Mouse (Mus musculus) forebrain, embryonic 12.5 days (tissue): ENCODE measurements around the gene Natd1. TPM values are rescaled to one million over a fixed set of nuclear protein-coding genes. Genes with fewer than 3 reads are reported as not detected.
A peak's percentile ranks its signal among the peaks of the same experiment; 100 is the strongest.

Source experiments
- ATAC-seq: fragments of 200-750 bp; cut with Nextera tagmentation; 2 replicates; pipeline ENCODE4 v1.8.0; 2017; ENCODE audit warnings: moderate TSS enrichment; ENCODE audit not compliant: low FRiP score
- H3K27ac ChIP-seq: fragments of 300-500 bp; sonication (generic); 2 replicates; pipeline ENCODE4 v1.5.1; 2016; ENCODE audit warnings: mild to moderate bottlenecking
- H3K27me3 ChIP-seq: fragments of 300-500 bp; sonication (generic); 2 replicates; pipeline ENCODE4 v1.6.1; 2016; ENCODE audit warnings: mild to moderate bottlenecking
- H3K36me3 ChIP-seq: fragments of 300-500 bp; sonication (generic); replicated peaks from 2 replicates; pipeline ENCODE4 v1.6.1; 2016; ENCODE audit warnings: mild to moderate bottlenecking
- H3K4me1 ChIP-seq: fragments of 300-500 bp; sonication (generic); 2 replicates; pipeline ENCODE4 v1.6.1; 2016
- H3K4me2 ChIP-seq: fragments of 300-500 bp; sonication (generic); 2 replicates; pipeline ENCODE4 v1.6.1; 2016; ENCODE audit warnings: mild to moderate bottlenecking, moderate library complexity
- H3K4me3 ChIP-seq: fragments of 300-500 bp; sonication (generic); replicated peaks from 2 replicates; pipeline ENCODE4 v1.5.1; 2016; ENCODE audit warnings: mild to moderate bottlenecking
- H3K9ac ChIP-seq: fragments of 300-500 bp; sonication (generic); 2 replicates; pipeline ENCODE4 v1.6.1; 2016; ENCODE audit warnings: mild to moderate bottlenecking
- H3K9me3 ChIP-seq: fragments of 300-500 bp; sonication (generic); 2 replicates; pipeline ENCODE4 v1.6.1; 2016
- WGBS: fragments of 180-500 bp; shearing (Covaris S2); methylation state at CpG from one replicate; pipeline ENCODE4 v1.1.7; 2016; 5-methylcytosine and 5-hydroxymethylcytosine counted together
- polyA plus RNA-seq: library from polyadenylated mRNA; unstranded; fragments of >200 nt; fragmentation: Nextera tagmentation; extraction: Ambion mirVana; gene quantifications from 2 replicates; pipeline ENCODE4 v1.2.1, GENCODE M21; 2016

The Natd1 gene
- polyA plus RNA-seq, 1 experiment from 2014 or later, result 24.1 TPM

DNA sequence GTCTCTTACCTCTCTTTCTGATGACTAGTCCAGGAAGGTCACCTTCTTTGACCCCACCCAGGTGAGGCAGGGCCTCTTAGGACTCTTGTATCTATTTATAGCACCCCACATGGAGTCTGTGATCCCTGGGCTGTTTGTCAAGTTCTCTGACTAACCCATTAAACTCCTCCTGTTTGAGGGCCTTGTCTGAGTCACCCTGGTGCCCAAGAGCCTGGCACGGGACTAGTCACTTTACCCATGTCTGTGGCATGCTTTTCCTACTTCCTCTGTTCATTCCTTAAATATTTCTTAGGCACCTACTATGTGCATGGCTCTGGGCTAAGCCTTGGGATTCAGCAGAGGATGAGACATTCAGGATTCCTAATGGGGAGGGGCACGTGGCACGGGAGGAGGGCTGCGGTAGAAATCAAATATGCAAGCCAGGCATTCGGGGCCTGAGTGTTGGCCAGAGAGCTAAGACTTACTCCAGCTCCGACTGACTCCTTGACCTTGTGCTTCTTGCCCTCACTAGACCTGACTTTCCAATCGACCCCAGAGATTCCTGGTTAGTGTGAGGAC is 16.3 kb upstream of the Natd1 start:
- no peak for ATAC-seq
- 34% methylated on average over 7 of the region's 7 CpGs for WGBS
- peak overlapping the region; percentile 57 for H3K9ac ChIP-seq
- no peaks in the 10 kb centered on the region; the same call in 1 of the 2 replicates for H3K36me3 ChIP-seq
- H3K4me3 ChIP-seq, result peak overlapping the region; percentile 70
- no peaks in the 10 kb centered on the region for H3K9me3 ChIP-seq
- peaks cover 19% of the 10 kb centered on the region for H3K27me3 ChIP-seq
- peak overlapping the region; percentile 88 for H3K4me2 ChIP-seq
- H3K27ac ChIP-seq, result no peak overlapping the region
- H3K4me1 ChIP-seq, result peaks cover 38% of the 10 kb centered on the region

DNA sequence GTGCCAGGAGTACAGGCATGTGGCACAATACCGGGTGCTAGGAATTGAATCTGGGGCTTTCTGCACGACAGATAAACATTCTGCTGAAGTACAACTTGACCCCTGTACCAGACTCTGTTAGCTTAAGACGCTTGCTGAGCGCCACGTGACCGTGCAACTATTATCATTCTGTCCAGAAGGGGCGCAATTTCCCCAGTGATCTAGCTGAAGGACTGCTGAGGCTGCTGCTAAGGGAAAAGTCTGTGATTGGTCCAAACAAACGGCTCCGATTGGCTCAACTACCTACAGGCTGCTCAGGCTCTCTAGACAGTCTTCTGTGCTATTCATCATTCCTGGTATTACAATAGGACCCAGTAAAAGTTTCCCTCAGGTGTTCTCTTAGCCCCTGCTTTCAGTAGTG is 12.7 kb upstream of the Natd1 start:
- WGBS, result 0% methylated on average over 9 of the region's 9 CpGs
- Histone ChIP-seq H3K9ac (no peak overlapping the region), H3K4me1 (peaks cover 18% of the 10 kb centered on the region), H3K27ac (0 out of 2 replicates have a peak overlapping the region, but pooled peaks have one; percentile 3), H3K36me3 (no peaks in the 10 kb centered on the region), H3K9me3 (no peaks in the 10 kb centered on the region), H3K4me2 (peak overlapping the region; percentile 44), H3K4me3 (peak overlapping the region; percentile 16; the same call in 1 of the 2 replicates), H3K27me3 (peaks cover 19% of the 10 kb centered on the region)
- ATAC-seq, result peak; percentile 80

DNA sequence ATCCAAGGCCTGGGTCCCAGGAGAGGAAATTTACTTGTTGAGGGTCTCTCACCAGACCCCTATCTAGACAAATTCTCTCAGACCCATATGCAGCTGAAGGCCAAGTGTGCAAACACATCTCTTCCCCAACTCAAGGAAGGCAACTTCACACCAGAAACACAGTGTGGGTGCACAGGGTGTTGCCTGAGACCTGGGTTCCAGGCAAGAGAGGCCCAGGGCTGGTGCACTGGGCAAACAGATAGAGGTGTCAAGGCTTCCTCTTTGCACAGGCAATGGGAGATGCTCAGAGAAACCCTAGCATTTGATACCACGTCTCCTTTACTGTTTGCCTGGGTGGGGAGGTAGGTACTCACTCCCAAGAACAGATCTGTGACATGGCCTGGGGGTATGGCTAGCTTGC is 10.4 kb upstream of the Natd1 start:
- H3K36me3 ChIP-seq, result no peaks in the 10 kb centered on the region
- H3K9me3 ChIP-seq, result no peaks in the 10 kb centered on the region
- no peak overlapping the region for H3K27ac ChIP-seq
- no peak overlapping the region for H3K4me2 ChIP-seq
- 0 out of 2 replicates have a peak, but pooled peaks cover 5% of the 10 kb centered on the region for H3K27me3 ChIP-seq
- WGBS, result 100% methylated on average over 1 of the region's 1 CpGs
- peaks cover 9% of the 10 kb centered on the region for H3K4me1 ChIP-seq
- no peak overlapping the region for H3K9ac ChIP-seq
- no peak for ATAC-seq
- no peak overlapping the region for H3K4me3 ChIP-seq

DNA sequence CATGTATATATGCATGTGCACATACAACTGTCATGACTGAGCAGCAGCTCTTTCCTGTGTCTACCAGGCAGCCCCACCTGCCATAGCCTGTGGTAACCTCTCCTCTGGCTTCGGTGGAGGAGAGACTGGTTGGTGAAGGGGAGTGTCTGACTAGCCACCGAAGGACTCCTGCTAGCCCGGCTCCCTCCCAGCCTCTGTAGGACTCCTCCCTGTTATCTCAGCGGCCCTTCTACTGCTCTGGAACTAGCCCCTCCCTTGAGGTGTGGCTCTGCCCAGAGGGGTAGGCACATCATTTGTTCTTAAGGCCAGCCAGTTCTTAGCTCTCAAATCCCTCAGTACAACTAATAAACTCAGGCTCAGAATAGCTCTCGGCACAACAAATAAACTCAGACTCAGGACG is 9.9 kb upstream of the Natd1 start:
- no peak overlapping the region for H3K4me2 ChIP-seq
- no peak overlapping the region for H3K27ac ChIP-seq
- no peak overlapping the region for H3K9ac ChIP-seq
- WGBS, result 49% methylated on average over 6 of the region's 6 CpGs
- H3K4me1 ChIP-seq, result peaks cover 9% of the 10 kb centered on the region
- no peak for ATAC-seq
- no peak overlapping the region for H3K4me3 ChIP-seq
- no peaks in the 10 kb centered on the region for H3K9me3 ChIP-seq
- H3K27me3 ChIP-seq, result 0 out of 2 replicates have a peak, but pooled peaks cover 2% of the 10 kb centered on the region
- H3K36me3 ChIP-seq, result no peaks in the 10 kb centered on the region

DNA sequence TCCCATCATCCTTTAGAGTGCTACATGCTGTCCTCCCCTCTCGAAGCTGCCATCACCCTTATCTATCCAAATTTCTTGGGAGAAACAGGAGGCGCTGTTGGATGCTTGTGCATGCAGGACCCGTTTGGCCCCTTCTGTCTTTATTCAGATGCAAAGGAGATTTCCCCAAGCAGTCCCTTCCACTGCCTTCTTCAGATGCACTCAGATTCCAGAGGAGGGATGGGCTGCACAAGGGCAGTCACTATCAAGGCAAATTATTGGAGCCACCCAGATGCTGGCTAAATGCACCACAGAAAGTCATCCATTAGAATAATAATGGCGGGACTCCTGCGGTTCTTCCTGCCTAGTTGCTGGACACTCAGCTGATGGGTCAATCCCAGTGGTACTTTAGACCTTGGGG is 8.4 kb upstream of the Natd1 start:
- no peaks in the 10 kb centered on the region for H3K27me3 ChIP-seq
- H3K4me3 ChIP-seq, result no peak overlapping the region
- 74% methylated on average over 5 of the region's 5 CpGs for WGBS
- H3K9ac ChIP-seq, result no peak overlapping the region
- no peaks in the 10 kb centered on the region for H3K9me3 ChIP-seq
- no peaks in the 10 kb centered on the region for H3K36me3 ChIP-seq
- ATAC-seq, result no peak
- no peak overlapping the region for H3K27ac ChIP-seq
- H3K4me2 ChIP-seq, result no peak overlapping the region
- peaks cover 9% of the 10 kb centered on the region for H3K4me1 ChIP-seq

DNA sequence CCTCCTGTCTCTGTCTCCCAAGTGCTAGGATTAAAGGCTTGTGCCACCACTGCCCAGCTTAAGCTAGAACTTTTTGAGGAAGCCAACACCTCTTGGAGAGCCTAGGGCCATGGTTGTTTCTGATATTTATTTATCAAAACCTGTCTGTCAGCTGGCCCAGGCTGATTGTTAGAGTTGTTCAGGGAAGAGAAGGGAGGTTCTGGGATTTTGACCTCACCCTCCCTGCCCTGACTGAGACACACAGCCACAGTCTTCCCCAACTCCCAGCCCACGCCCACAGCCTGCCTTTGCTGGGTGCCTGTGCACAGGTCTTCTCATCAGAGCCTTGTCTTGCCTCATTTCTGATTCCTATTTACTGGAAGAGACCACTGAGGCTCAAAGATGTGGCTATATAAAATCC is 7.6 kb upstream of the Natd1 start:
- H3K9ac ChIP-seq, result no peak overlapping the region
- H3K27ac ChIP-seq, result no peak overlapping the region
- peaks cover 5% of the 10 kb centered on the region for H3K4me1 ChIP-seq
- WGBS, result 71% methylated on average over 1 of the region's 1 CpGs
- no peak overlapping the region for H3K4me3 ChIP-seq
- no peaks in the 10 kb centered on the region for H3K9me3 ChIP-seq
- no peak overlapping the region for H3K4me2 ChIP-seq
- H3K36me3 ChIP-seq, result no peaks in the 10 kb centered on the region
- no peaks in the 10 kb centered on the region for H3K27me3 ChIP-seq
- no peak for ATAC-seq

DNA sequence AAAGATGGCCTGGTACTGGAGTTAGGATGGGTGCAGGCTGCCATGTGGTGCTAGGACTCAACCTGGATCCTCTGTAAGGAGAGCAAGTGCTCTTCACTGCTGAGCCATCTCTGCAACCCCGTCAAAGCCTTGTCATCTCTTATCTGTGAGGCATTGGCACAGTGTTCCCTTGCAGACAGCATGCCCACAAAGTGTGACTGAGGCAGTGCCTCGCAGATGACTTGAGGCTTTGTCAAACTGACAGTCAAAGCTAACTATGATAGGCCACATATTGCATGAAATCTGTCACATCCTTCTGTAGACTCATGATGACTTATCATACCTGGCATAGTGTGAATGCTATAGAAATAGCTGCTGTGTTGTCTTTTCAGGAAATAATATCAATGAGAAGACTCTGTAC is 5.5 kb upstream of the Natd1 start:
- Histone ChIP-seq H3K9me3 (no peaks in the 10 kb centered on the region), H3K4me1 (no peaks in the 10 kb centered on the region), H3K27ac (no peak overlapping the region), H3K36me3 (no peaks in the 10 kb centered on the region), H3K4me3 (no peak overlapping the region), H3K27me3 (no peaks in the 10 kb centered on the region), H3K9ac (no peak overlapping the region), H3K4me2 (no peak overlapping the region)
- WGBS, result 78% methylated on average over 2 of the region's 2 CpGs
- ATAC-seq, result no peak

DNA sequence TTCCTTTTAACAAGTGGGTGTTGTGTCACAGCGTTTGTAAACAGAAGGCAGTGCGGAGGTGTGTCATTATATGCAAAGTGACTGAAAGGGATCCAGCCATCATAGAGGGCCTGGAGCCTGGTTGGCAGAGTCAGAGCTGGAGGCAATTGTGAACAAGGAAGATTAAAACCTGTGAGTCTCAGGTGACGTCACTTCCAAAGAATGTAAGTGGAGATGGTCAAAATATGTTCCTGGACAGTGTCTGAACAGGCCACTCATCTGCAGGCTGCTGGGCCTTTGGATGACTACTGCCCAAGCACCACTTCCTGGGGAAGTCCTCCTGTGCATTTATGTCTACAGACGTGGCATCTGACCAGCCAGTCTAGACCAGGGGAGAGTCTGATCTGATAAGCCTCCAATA is 651 bp upstream of the Natd1 start:
- no peaks in the 10 kb centered on the region for H3K27me3 ChIP-seq
- no peak for ATAC-seq
- H3K27ac ChIP-seq, result no peak overlapping the region
- no peaks in the 10 kb centered on the region for H3K9me3 ChIP-seq
- 79% methylated on average over 4 of the region's 4 CpGs for WGBS
- H3K4me3 ChIP-seq, result no peak overlapping the region
- no peak overlapping the region for H3K4me2 ChIP-seq
- no peak overlapping the region for H3K9ac ChIP-seq
- no peaks in the 10 kb centered on the region for H3K36me3 ChIP-seq
- peaks cover 26% of the 10 kb centered on the region for H3K4me1 ChIP-seq

DNA sequence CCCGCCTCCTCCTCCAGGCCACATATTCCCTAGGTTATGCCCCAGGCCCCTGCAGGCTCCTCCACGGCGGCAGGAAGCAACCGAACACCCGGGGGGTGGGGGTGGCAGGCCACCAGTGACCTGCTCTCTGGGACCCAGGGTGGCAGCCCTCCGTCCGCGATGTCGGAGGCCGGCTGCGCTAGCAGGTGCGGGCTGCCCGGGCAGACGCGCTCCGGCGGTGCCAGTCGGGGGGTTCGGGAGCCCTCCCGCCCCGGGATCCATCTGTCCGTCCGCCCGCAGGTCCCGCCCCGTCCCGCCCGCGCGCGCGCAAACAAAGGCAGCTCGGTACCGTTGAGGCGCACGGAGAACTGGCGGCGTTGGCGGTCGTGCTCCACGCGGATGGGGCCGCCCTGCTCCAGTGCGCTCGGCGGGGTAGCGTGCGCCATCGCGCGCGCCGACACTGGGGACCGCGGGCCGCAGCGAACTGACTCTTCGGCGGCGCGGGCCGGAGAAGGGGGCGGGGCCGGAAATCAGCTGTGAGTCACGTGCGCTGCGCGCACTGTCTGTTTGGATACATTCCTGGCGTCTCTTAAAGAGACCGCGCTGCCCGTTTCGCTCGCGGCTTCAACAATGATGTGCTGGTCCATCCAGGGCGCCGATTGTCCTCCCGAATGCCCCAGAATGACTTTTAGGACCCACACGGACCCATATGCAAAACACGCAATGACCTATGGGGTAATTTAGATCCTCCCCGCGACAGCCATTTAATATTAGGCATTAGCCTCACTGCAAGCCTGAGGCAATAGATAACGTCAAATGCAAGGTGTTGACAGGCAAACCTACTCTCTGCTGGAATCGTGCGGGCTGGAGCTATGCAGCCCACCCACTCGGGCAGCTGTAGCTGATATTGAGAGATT is 1.0 kb downstream of the Natd1 start:
- Histone ChIP-seq H3K27me3 (no peaks in the 10 kb centered on the region), H3K27ac (peak overlapping the region; percentile 86), H3K4me2 (peak overlapping the region; percentile 79), H3K4me1 (peaks cover 26% of the 10 kb centered on the region), H3K4me3 (peak overlapping the region; percentile 97), H3K36me3 (no peaks in the 10 kb centered on the region), H3K9ac (peak overlapping the region; percentile 97), H3K9me3 (no peaks in the 10 kb centered on the region)
- WGBS, result under 1% methylated on average over 78 of the region's 86 CpGs
- peak; percentile 95 for ATAC-seq

DNA sequence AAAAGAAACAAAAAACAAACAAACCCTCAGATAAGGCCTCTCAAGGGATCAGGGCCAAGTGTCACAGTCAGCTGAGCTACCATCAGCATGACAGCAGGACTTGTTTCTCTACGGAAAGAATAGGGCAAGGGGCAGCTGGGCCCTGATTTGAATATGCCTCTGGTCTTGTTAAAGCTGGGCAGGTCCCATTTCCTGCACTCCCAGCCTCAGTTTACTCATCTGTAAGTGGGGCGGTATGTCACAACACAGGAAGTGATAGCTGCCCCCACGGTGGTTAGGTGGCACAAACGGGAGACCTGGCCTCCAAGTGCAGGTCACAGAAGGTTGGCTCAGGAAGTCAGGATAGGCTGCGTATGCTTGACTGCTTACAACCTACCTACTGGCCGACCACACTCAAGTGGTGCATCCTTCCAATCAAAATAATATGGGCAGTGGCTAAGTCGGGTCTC is 2.0 kb downstream of the Natd1 start:
- 36% methylated on average over 7 of the region's 7 CpGs for WGBS
- no peak for ATAC-seq
- peak overlapping the region; percentile 97 for H3K4me3 ChIP-seq
- H3K9ac ChIP-seq, result peak overlapping the region; percentile 97
- H3K4me2 ChIP-seq, result peak overlapping the region; percentile 79
- no peak overlapping the region for H3K27ac ChIP-seq
- H3K36me3 ChIP-seq, result no peaks in the 10 kb centered on the region
- no peaks in the 10 kb centered on the region for H3K27me3 ChIP-seq
- no peaks in the 10 kb centered on the region for H3K9me3 ChIP-seq
- H3K4me1 ChIP-seq, result peaks cover 26% of the 10 kb centered on the region

DNA sequence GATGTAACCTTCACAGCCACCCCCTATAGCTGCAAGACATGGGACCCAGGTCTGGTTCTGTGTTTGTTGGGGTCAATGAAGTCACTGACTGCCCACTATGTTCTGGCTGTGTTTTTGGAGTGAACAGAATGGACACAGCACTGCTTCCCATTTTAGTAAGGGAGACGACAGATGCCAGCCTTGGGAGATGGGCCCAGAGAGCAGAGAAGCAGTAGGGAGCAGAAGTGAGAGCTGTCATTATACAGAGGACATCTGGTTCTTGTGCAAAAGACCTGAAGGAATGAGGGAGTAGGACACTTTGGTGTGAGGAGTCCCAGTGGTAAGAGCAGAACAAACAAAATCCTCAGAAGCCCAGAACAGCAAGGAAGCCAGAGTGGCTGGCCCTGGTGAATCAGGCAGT is 4.9 kb downstream of the Natd1 start:
- Histone ChIP-seq H3K4me3 (no peak overlapping the region), H3K4me2 (no peak overlapping the region), H3K9me3 (no peaks in the 10 kb centered on the region), H3K36me3 (peaks cover 22% of the 10 kb centered on the region), H3K27ac (no peak overlapping the region), H3K27me3 (no peaks in the 10 kb centered on the region), H3K4me1 (peaks cover 24% of the 10 kb centered on the region), H3K9ac (no peak overlapping the region)
- ATAC-seq, result no peak
- 88% methylated on average over 1 of the region's 1 CpGs for WGBS

DNA sequence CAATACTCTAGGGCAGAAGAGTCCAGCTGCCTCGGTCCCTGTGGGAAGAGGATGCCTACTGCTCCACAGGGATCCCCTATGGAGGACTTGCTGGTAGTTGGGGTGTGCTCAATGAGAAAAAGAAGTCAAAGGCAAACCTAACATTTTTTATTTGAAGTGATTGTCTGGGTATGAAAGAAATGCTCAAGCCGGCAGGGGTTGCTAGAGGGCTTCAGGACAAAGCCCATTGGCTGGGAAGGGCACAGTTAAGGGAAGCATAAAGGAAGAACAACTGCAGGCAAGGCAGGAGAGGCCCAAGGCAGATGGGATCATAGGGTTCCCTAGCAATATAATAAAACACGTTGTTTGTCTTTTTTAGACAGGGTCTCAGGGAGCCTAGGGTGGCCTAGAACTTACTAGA is 6.5 kb downstream of the Natd1 start:
- H3K9me3 ChIP-seq, result no peaks in the 10 kb centered on the region
- WGBS, result 75% methylated on average over 3 of the region's 3 CpGs
- no peak overlapping the region for H3K9ac ChIP-seq
- no peak overlapping the region for H3K27ac ChIP-seq
- H3K4me1 ChIP-seq, result peaks cover 16% of the 10 kb centered on the region
- peaks cover 37% of the 10 kb centered on the region for H3K36me3 ChIP-seq
- H3K4me3 ChIP-seq, result no peak overlapping the region
- no peaks in the 10 kb centered on the region for H3K27me3 ChIP-seq
- no peak for ATAC-seq
- no peak overlapping the region for H3K4me2 ChIP-seq

DNA sequence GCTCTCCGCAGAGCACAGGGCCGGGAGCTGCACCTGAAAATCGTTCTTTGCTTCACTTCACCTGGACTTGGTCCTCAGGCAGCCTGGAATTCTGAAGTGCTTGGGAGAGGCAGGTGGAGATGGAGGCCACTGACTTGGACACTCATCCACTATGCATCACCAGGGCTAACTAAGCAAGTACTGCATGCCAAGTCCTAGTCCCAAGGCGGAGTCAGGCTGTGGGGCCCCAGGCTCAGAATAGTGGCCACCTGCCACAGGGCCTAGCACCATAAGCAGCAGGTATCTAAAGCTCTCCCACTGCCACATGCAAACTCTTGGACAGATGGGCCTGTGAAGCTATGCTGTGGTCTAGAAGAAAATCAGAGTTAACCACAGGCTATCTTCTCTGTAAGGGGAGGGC is 8.1 kb downstream of the Natd1 start:
- ATAC-seq, result no peak
- Histone ChIP-seq H3K4me2 (no peak overlapping the region), H3K9me3 (no peaks in the 10 kb centered on the region), H3K27me3 (no peaks in the 10 kb centered on the region), H3K9ac (no peak overlapping the region), H3K36me3 (peaks cover 38% of the 10 kb centered on the region), H3K27ac (no peak overlapping the region), H3K4me1 (peaks cover under 1% of the 10 kb centered on the region), H3K4me3 (no peak overlapping the region)
- WGBS, result 94% methylated on average over 4 of the region's 4 CpGs
